Mouse (Mus musculus): Measurements from ENCODE around the gene Crocc2. TPM values are rescaled to one million over a fixed set of nuclear protein-coding genes. Genes with fewer than 3 reads are reported as not detected.

Gene Crocc2
- polyA plus RNA-seq, 1 experiment from 2014 or later: 3.7 TPM

DNA sequence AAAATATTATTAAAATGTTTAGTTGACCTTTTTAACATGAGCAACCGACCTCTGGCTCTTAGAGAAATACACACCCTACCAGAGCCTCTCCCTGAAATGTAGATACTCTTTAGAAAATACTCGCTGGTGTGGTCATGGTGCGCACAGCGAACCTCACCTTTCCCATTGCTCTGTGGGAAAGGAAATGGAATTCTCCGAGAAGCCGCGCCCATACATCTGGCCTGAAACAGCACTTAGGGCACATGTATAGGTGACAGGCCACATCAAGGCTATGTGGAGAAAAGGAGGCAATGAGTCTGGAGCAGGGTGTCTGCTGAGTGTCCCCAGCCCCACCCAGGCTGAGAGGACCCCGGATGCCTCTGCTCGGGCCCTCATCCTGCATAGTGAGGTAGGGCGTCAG is 69.2 kb downstream of the Crocc2 start:
- no peak for TF ChIP-seq CTCF (IDR thresholded peaks at IDR 0.05; ENCODE audit: low read depth)

DNA sequence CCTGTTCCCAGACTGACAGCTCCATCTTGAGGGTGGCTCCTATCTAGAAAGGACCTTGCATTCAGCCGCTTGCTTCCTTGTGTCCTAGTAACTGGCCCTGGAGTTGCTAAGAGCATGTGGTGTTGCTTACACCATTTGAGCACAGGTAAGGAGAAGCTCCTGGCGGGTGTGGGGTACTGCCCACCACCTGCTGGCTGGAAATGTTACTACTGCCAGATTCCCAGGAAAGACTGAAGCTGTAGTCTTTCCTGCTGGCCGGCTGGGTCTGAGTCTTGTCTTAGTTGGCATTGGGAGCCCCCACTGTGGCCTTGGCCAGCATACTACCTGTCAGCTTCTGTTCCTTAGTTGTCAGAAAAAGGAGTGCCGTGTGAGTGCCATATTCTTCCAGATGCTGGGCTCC is 69.7 kb downstream of the Crocc2 start:
- Histone ChIP-seq H3K27ac (ENCODE audit: low read depth) (no peak overlapping the region), H3K4me1 (ENCODE audit: insufficient read depth) (peaks cover 5% of the 10 kb centered on the region), H3K9ac (no peak overlapping the region), H3K36me3 (ENCODE audit: insufficient read depth) (peaks cover 6% of the 10 kb centered on the region; the same call in 1 of the 2 replicates), H3K4me3 (ENCODE audit: low read depth, low read length) (0 out of 2 replicates have a peak overlapping the region, but pooled peaks have one; percentile 9), H3K4me2 (peak overlapping the region; percentile 98; the same call in 1 of the 2 replicates), H3K9me3 (ENCODE audit: low read depth, low read length) (no peaks in the 10 kb centered on the region), H3K27me3 (ENCODE audit: insufficient read depth, low read length) (0 out of 2 replicates have a peak, but pooled peaks cover 4% of the 10 kb centered on the region)
- peak; percentile 68 for TF ChIP-seq CTCF (IDR thresholded peaks at IDR 0.05; ENCODE audit: low read depth)
- WGBS: 40% methylated on average over 4 of the region's 4 CpGs
- ATAC-seq (ENCODE audit: insufficient read depth) (no peak), DNase-seq (peak; percentile 39)

More for the DNA sequence above, 69.2 kb downstream of the Crocc2 start:
- Histone ChIP-seq H3K27me3 (ENCODE audit: insufficient read depth, low read length) (0 out of 2 replicates have a peak, but pooled peaks cover 4% of the 10 kb centered on the region), H3K27ac (ENCODE audit: low read depth) (no peak overlapping the region), H3K9me3 (ENCODE audit: low read depth, low read length) (no peaks in the 10 kb centered on the region), H3K36me3 (ENCODE audit: insufficient read depth) (peaks cover 6% of the 10 kb centered on the region; the same call in 1 of the 2 replicates), H3K4me2 (peak overlapping the region; percentile 98), H3K9ac (no peak overlapping the region), H3K4me1 (ENCODE audit: insufficient read depth) (peaks cover 5% of the 10 kb centered on the region), H3K4me3 (ENCODE audit: low read depth, low read length) (no peak overlapping the region)
- WGBS: 85% methylated on average over 10 of the region's 10 CpGs
- ATAC-seq (ENCODE audit: insufficient read depth): no peak
- DNase-seq: no peak

DNA sequence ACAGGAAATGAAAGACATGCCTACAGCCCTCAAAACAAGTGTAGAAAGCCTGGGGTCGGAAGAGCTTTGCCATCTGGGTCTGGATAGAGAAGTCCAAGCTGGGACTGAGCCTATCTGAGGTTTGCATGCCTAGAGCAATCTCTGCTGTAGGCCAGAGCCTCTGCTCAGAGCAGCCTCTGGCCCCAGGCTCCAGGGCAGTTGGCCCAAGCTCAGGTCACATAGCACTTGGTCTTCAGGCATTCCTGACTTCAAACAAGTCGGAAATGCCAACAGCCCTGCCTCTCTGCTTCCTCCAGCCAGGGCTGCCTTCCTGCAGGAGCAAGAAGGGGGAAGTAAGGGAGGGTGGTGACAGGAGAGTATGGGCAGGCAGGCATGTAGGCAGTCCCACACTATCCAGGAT is 77.4 kb downstream of the Crocc2 start:
- Histone ChIP-seq H3K4me3 (ENCODE audit: low read depth, low read length) (no peak overlapping the region), H3K4me1 (ENCODE audit: insufficient read depth) (no peaks in the 10 kb centered on the region), H3K9me3 (ENCODE audit: low read depth, low read length) (no peaks in the 10 kb centered on the region), H3K36me3 (ENCODE audit: insufficient read depth) (peaks cover 10% of the 10 kb centered on the region; the same call in 1 of the 2 replicates), H3K27me3 (ENCODE audit: insufficient read depth, low read length) (no peaks in the 10 kb centered on the region), H3K9ac (no peak overlapping the region), H3K4me2 (no peak overlapping the region), H3K27ac (ENCODE audit: low read depth) (no peak overlapping the region)
- WGBS: 45% methylated on average over 2 of the region's 2 CpGs
- ATAC-seq (ENCODE audit: insufficient read depth) (no peak), DNase-seq (peak; percentile 19)
- no peak for TF ChIP-seq CTCF (IDR thresholded peaks at IDR 0.05; ENCODE audit: low read depth)

DNA sequence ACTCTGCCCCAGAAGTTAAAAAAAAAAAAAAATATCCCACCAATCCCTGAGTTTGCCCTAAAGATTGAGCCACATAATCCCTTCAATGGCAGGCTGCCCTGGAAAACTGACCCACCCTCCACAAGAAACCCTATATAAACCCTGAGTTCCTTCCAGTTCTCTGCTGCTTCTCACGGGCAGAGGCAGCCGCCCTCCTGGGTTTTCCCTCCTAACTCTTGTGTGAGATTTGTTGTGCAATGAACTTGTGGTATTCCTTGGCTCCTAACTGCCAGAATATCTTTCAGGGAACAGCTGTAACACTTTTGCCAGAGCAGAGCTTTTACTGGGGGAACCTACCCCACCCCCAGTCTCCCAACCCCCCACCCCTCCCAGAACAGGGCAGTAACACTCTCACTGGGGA is 84.1 kb downstream of the Crocc2 start:
- no peak overlapping the region for H3K4me3 ChIP-seq (ENCODE audit: low read depth, low read length)
- H3K4me2 ChIP-seq: no peak overlapping the region
- H3K9ac ChIP-seq: no peak overlapping the region
- DNase-seq (peak; percentile 41), ATAC-seq (ENCODE audit: insufficient read depth) (no peak)
- no peak overlapping the region for H3K27ac ChIP-seq (ENCODE audit: low read depth)
- H3K27me3 ChIP-seq (ENCODE audit: insufficient read depth, low read length): no peaks in the 10 kb centered on the region
- H3K9me3 ChIP-seq (ENCODE audit: low read depth, low read length): no peaks in the 10 kb centered on the region
- no peak for TF ChIP-seq CTCF (IDR thresholded peaks at IDR 0.05; ENCODE audit: low read depth)
- 0 out of 2 replicates have a peak, but pooled peaks cover 4% of the 10 kb centered on the region for H3K36me3 ChIP-seq (ENCODE audit: insufficient read depth)
- WGBS: 24% methylated on average over 2 of the region's 2 CpGs
- no peaks in the 10 kb centered on the region for H3K4me1 ChIP-seq (ENCODE audit: insufficient read depth)

DNA sequence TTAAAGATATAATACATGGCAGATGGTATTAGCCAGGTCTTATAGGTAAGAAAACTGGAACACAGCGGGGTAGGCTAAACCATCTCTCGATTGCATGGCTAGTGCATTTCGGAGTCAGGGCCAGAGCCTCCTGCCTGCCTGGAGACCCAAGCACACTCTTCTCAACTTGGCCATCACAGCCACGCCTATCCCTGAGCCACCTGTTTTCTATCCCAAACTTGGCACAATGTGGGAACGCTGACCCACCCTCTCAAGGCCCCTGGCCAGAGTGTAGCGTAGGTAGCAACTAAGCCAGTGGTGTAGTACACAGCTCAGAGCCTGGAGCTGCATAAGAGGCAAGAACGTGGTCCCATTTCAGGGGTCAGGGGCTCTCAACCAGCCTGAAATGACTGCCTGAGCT is 87.2 kb downstream of the Crocc2 start:
- Histone ChIP-seq H3K27me3 (ENCODE audit: insufficient read depth, low read length) (no peaks in the 10 kb centered on the region), H3K36me3 (ENCODE audit: insufficient read depth) (0 out of 2 replicates have a peak, but pooled peaks cover 4% of the 10 kb centered on the region), H3K4me2 (no peak overlapping the region), H3K4me3 (ENCODE audit: low read depth, low read length) (no peak overlapping the region), H3K4me1 (ENCODE audit: insufficient read depth) (no peaks in the 10 kb centered on the region), H3K9ac (no peak overlapping the region), H3K27ac (ENCODE audit: low read depth) (no peak overlapping the region), H3K9me3 (ENCODE audit: low read depth, low read length) (no peaks in the 10 kb centered on the region)
- WGBS: 89% methylated on average over 7 of the region's 7 CpGs
- DNase-seq: no peak
- no peak for TF ChIP-seq CTCF (IDR thresholded peaks at IDR 0.05; ENCODE audit: low read depth)
- ATAC-seq (ENCODE audit: insufficient read depth): no peak

DNA sequence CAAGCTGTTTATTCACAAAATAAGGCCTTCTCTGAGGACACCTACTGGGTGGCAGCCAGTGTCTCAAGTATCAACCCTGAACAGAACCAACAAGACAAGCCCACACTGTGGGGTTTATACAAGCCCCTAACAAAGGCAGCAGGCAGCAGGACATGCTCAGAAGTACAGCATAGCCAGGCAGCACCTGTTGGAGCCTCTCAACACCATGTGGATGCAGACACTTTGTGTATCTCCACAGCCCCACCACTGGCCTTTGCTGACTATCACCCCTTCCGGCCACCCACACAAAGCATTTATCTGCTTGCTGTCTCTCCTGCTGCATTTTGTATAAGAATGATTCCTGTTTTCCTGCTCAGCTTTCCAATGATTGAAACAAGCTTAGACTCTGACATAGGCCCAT is 89.0 kb downstream of the Crocc2 start:
- 83% methylated on average over 1 of the region's 1 CpGs for WGBS
- H3K36me3 ChIP-seq (ENCODE audit: insufficient read depth): peaks cover 15% of the 10 kb centered on the region; the same call in 1 of the 2 replicates
- no peak for ATAC-seq (ENCODE audit: insufficient read depth)

DNA sequence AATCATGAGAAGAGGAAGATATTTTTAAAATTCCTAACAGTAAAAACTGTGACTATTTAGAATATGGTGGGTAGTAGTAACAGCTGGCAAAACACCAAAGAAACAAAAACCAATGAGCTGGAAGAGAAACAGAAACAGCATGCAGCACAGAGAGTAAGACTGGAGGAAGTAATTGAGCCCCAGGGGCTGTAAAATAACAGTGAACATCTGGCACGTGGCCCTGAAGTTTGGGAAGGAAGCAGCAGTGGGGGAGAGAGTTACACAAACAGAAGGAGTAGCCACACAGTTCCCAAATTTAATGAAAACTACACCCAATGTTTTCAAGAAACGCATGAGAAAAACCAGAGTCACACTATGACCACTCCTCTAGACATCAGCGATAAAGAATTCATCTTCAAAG is 98.7 kb downstream of the Crocc2 start:
- H3K4me3 ChIP-seq (ENCODE audit: low read depth, low read length): no peak overlapping the region
- H3K4me2 ChIP-seq: no peak overlapping the region
- H3K27me3 ChIP-seq (ENCODE audit: insufficient read depth, low read length): no peaks in the 10 kb centered on the region
- no peaks in the 10 kb centered on the region for H3K4me1 ChIP-seq (ENCODE audit: insufficient read depth)
- ATAC-seq (ENCODE audit: insufficient read depth) (no peak), DNase-seq (no peak)
- no peaks in the 10 kb centered on the region for H3K9me3 ChIP-seq (ENCODE audit: low read depth, low read length)
- peaks cover 20% of the 10 kb centered on the region; the same call in 1 of the 2 replicates for H3K36me3 ChIP-seq (ENCODE audit: insufficient read depth)
- 46% methylated on average over 3 of the region's 3 CpGs for WGBS
- no peak for TF ChIP-seq CTCF (IDR thresholded peaks at IDR 0.05; ENCODE audit: low read depth)
- H3K27ac ChIP-seq (ENCODE audit: low read depth): no peak overlapping the region
- no peak overlapping the region for H3K9ac ChIP-seq

More for the DNA sequence above, 89.0 kb downstream of the Crocc2 start:
- Histone ChIP-seq H3K27me3 (ENCODE audit: insufficient read depth, low read length) (no peaks in the 10 kb centered on the region), H3K4me1 (ENCODE audit: insufficient read depth) (no peaks in the 10 kb centered on the region), H3K4me3 (ENCODE audit: low read depth, low read length) (no peak overlapping the region), H3K9me3 (ENCODE audit: low read depth, low read length) (no peaks in the 10 kb centered on the region), H3K9ac (no peak overlapping the region), H3K4me2 (no peak overlapping the region), H3K27ac (ENCODE audit: low read depth) (no peak overlapping the region)
- no peak for DNase-seq
- no peak for TF ChIP-seq CTCF (IDR thresholded peaks at IDR 0.05; ENCODE audit: low read depth)

Data from lung, embryonic 14.5 days (tissue).